Mouse (Mus musculus) thymus, postnatal 0 days (tissue): ENCODE measurements around the gene Glrp1. TPM values are rescaled to one million over a fixed set of nuclear protein-coding genes. Genes with fewer than 3 reads are reported as not detected.

Experiments
- DNase-seq: peaks from one replicate; pipeline ENCODE4 v3.0.0-alpha.2; 2015; ENCODE audit warnings: low spot score
- polyA plus RNA-seq: library from polyadenylated mRNA; unstranded; fragments of >200 nt; fragmentation: Nextera tagmentation; extraction: Ambion mirVana; gene quantifications from 2 replicates; pipeline ENCODE4 v1.2.1, GENCODE M21; 2015

The Glrp1 gene
- polyA plus RNA-seq = 0.13 and 0.31 TPM in 2 replicates

GRCm38 (mm10) chr1:88509789-88510188 is at the start of gene Glrp1:
Gene Glrp1, minus strand, starts transcription at chr1:88510066.
- DNase-seq = peak; percentile 20

- no peak for DNase-seq
These were observed 49.4 kb upstream of the Glrp1 start for GRCm38 (mm10) chr1:88559258-88559657.

DNA sequence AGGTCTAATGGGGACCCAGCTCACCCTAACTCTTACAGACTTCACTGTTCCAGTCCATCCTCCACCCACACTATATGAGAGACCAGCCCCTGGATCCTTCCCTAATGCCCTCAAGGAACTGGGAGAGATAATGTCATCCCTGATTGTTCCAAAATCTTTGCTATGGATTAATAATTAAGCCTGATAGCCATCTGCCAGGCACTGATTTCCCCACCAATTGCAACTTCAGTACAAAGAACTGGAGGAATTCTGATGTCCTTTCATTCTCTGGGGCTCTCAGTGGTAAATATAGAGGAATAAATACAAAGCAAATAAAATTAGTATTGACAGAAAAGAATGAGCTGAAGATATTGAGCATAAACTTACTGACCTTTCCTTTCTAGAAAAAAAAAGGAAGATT is 48.9 kb upstream of the Glrp1 start:
- no peak for DNase-seq

DNA sequence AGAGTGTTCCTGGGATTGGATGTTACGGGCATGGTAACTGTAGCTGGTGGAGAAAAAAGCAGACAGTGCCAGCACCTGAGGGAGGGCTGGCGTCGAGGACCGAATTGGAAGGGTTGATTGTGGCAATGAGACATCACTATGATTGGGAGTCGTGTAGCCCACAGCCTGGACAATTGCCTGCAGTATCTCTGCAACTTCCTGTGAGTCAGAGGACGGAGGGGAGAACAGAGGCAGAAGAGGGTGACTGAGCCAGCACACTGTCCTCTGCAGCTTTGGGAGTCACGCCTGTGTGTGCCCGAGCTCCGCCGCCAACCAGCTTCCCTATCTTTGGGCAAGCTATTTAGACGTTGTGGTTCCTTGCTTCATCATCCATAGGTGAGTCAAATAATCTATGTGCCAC is 46.5 kb upstream of the Glrp1 start:
- DNase-seq = no peak

DNA sequence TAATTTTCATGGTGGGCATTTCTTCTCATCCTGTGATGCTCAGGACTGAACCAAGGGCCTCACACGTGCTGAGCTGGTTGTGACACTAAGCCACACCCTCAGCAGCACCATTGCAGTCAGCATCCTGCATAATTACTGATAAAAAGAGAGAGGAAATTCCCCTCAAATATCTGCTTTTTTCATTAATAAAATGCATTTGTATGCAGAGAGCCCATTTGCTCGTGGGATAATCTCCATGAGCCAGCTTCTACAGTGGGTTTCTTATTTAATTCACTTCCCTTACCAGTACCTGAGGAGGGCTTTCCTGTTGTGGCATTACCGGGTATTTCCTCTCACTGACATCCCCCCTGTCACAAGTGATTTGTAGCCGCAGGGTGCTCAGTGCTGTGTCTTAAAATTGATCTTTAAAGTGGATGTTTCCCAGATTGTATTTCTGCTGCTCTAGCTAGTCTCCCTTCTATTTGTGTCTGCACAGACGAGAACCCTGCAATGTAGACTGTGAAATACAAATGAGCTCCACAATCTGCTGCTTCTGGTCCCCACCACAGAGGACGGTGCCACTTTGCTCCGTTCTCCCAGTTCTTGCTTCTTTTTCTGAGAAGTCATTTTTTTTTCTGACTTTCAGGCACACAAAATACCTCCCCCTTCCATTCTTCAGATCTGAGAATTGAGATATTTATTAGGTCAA is 43.8 kb upstream of the Glrp1 start:
- peak; percentile 44 for DNase-seq

DNA sequence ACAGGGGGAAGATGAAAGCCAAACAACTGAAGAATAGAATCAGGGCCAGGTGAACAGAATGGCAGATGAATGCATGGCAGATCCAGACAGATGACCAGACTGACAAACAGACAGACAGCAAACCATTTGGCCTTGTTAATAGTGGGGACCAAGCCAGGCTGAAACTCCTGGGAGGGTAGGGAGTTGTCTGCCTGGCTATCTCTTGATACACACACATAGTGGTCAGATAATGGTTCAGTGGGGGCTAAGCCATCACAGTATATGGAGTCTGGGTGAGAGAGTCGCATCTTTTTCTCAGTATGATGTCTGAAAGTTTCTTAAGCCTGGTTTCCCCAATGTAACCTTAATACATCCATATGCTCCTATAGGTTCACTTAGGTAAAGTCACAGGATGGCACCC is 39.4 kb upstream of the Glrp1 start:
- DNase-seq = no peak

DNA sequence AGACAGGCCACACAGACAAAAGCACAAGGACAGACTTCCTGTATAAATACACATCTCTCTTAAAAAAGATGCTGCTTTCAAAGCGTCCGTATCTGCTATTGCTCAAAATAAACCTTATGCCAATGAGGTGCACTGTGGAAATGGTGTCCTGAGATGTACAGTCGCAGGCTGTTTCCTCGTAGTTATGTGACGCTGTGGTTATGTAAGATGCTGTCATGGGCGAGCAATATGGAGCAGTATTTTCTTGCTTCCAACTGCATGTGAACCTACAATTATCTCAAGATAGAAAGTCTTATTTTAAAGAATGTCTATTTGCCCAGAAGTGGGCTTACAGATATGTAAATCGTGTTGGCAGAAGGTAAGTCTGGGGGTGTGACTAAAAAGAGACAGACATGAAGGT is 37.3 kb upstream of the Glrp1 start:
- no peak for DNase-seq

GRCm38 (mm10) chr1:88543608-88544007 is 33.7 kb upstream of the Glrp1 start:
- no peak for DNase-seq

DNA sequence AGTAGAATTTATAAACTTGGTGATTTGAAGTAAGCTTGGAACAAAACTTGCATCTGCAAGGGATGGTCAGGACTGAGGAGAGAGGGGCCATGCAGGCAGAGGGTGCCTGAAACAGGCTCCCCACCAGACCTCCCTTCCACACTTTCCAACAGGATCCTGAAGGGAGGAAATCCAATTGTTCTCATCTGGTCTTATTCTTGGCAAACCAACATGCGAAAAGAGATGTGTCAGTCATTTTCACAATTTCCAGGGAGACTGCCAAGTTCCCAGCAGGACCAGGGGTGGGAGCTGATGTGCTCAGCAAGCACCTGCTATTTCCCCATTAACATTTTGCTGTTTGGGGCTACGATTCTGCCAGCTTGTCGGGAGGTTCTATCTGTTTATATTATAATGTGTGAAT is 30.0 kb upstream of the Glrp1 start:
- no peak for DNase-seq

DNA sequence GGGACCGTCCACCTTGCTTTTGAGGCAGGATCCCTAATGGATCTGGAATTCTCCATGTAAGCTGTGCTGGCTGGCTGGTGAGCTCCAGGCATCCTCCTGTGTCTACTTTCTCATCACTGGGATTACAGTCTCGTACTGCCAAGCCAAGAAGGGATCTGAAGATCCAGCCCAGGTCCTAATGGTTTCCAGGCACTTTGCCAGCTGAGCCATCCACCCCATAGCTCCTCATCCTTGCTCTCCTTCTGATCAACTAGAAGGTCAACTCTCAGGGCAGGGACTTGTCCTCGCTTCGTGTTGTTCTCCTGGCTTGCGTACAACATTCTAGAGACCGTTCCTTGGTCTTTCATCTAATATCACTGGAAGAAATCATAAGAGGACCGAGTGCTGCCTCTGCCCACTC is 29.4 kb upstream of the Glrp1 start:
- no peak for DNase-seq

DNA sequence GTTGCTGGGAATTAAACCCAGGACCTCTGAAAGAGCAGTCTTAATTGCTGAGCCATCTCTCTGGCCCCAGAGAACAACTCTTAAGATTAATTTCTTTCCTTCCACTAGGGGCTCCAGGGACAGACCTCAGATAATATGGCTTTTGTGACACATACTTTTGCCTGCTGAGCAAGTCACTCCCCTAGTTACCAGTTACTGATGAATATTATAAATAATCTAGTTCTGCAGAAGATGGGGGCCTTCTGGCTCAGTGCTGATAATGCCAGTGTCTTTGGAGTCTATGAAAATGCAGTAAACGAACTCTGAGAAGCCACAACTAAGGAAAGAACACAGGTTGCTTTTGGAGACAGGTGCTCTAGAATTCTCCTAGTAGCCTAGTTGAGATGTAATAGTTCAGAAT is 26.4 kb upstream of the Glrp1 start:
- no peak for DNase-seq

GRCm38 (mm10) chr1:88534091-88534490 is 24.2 kb upstream of the Glrp1 start:
- DNase-seq = no peak

DNA sequence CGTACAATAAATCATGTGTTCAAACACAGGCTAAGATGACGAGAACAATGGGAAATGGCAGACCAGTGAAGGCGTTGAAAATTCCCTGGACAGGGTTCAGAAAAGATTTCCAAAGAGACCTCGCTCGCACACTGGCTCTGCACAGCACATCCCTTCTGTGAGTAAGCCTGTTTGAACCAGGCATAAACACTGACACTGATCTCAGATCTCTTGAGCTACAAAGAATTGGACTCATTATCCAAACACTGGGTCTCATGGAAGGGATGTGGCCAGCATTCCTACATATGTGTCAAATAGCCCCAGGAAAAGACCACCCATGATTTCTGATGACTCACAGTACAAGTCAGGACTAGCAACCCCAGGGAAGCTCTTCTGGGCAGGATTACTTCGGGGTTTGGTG is 16.3 kb upstream of the Glrp1 start:
- no peak for DNase-seq

DNA sequence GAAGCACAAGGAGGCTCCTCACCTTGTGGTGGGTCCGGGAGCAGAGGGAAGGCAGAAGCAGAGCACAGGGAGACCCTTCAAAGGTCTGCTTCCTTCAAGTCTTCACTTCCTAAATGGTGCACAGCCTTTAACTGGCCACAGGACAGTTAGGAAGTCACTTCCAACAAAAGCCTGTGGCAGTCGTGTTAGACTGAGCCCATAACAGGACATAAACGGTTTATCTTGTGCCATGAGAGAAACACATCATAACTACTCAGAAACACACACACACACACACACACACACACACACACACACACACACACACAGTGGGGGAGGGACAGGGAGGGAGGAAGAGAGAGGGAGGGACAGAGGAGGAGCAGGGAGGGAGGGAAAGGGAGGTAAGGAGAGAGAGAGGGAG is 15.8 kb upstream of the Glrp1 start:
- no peak for DNase-seq

- DNase-seq = no peak
These were observed 11.4 kb upstream of the Glrp1 start for GRCm38 (mm10) chr1:88521170-88521747.

DNA sequence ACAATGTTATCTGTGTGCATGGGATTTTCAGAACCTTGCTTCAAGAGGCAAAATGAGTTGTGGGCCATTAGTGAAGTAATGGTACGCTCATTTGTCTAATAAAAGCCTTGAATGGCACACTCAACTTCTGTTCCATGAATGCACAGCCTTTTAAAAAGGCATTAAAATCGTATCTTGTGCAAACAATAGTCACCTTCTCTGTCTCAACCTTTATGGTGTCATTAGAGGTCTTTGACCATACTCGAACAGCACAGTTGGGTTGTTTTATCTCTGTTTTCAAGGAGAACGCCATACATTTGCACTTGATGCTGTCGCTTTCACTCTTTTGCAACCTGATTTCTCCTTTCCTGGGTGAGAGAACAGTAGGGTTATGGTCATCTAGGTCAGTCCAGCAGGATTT is 3.7 kb upstream of the Glrp1 start:
- DNase-seq = no peak

DNA sequence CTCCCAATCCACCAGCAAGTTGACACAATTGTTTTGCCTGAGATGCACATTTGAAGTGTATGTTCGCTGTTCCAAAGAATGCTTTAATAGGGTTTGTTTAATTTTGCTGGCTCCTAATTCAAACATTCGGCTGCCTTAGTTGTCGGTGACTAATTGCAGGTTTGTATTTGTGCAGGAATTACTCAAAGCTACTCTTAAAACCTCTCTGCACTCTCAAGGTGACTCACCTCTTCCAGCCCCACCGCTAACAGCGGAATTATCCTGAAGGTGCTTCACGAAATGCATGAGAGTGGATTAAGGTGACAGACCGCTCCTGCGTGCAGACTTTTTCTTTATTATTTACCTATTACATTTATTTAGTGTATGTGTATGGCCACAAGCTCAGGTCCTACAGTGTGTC is 2.0 kb downstream of the Glrp1 start:
- DNase-seq = no peak

DNA sequence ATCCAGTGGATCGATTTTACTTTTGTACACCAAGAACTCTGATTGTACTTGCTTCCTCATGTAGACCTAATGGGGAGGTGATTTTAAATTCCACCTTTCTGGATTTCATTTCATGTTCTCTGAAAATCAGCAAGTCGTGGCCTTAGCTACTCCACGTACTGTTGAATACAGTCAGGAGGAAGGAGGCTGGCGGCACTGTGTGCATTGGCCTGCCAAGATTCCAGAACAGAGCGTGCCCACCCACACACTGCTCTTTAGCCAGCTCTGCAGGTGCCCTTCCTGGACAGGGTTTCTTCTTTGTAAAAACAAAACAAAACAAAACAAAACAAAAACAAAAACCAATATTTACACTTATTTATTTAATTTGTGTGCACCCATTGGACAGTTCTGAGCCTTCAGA is 2.7 kb downstream of the Glrp1 start:
- DNase-seq = no peak

GRCm38 (mm10) chr1:88506412-88506811 is 3.5 kb downstream of the Glrp1 start:
- DNase-seq = peak; percentile 86

- DNase-seq = no peak
These were observed 4.2 kb downstream of the Glrp1 start for GRCm38 (mm10) chr1:88505697-88506096.

GRCm38 (mm10) chr1:88504531-88504945 is 5.3 kb downstream of the Glrp1 start:
- no peak for DNase-seq

DNA sequence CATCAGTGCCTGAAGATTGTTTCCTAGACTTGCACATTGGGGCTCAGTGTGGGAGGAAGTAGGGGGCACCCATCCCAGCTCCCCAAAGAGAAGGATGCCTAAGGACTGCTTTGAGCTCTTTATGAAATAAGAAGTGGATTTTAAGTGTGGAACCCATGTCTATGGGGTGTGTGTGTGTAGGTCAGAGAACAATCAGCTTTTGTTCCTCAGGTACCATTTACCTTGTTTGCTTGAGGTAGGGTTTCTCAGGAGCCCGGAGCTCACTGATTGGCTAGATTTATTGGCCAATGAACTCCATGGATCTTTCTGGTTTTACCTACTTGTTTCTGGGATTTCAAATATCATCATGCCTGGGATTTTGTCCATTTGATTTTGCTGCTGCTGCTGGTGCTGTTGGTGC is 7.0 kb downstream of the Glrp1 start:
- no peak for DNase-seq

GRCm38 (mm10) chr1:88499230-88499737 is 10.6 kb downstream of the Glrp1 start:
- DNase-seq = no peak
